In genomic region chr4:9781318-9781717, GRCm38 (mm10) we compare ENCODE assay signal across 16 mouse cellular contexts.
DNase-seq lines count a peak whose midpoint lies in the region; ATAC-seq and TF ChIP-seq lines count a peak whose summit lies in the region.
"Had no signal": no experiment of that assay in that cellular context is flagged by ENCODE, and none has a peak within 500 bp of the region (broad histone marks: within the 10 kb centered on the region; RNA-seq: fewer than 3 reads in every experiment).

No protein-coding gene starts in this region.

- no peak overlapping the region for H3K4me3 ChIP-seq in liver, adult 2 months (ENCODE audit: insufficient read depth, low read depth, low read length)
- H3K4me3 ChIP-seq in liver, embryonic 12.5 days, result no peak overlapping the region
- no peak overlapping the region for H3K4me3 ChIP-seq in intestine, postnatal 0 days (ENCODE audit: low read depth, low read length)
- H3K4me3 ChIP-seq in kidney, postnatal 0 days (replicated peaks; ENCODE audit: low read depth, low read length), result no peak overlapping the region
- H3K4me3 ChIP-seq: forebrain, embryonic 15.5 days; layer of hippocampus, adult 2 months had no signal

- peak overlapping the region; percentile 58 for H3K27ac ChIP-seq in liver, adult 2 months (replicated peaks; ENCODE audit: insufficient read depth, low read depth, low read length)
- no peak overlapping the region for H3K27ac ChIP-seq in liver, embryonic 12.5 days
- no peak overlapping the region for H3K27ac ChIP-seq in intestine, postnatal 0 days (ENCODE audit: low read depth, low read length)
- no peak overlapping the region for H3K27ac ChIP-seq in kidney, postnatal 0 days
- H3K27ac ChIP-seq: forebrain, embryonic 15.5 days; layer of hippocampus, adult 2 months; stomach, postnatal 0 days had no signal

- TF ChIP-seq CTCF in liver, adult 2 months (IDR thresholded peaks at IDR 0.05; ENCODE audit: low read depth, low read length), result no peak
- no peak for TF ChIP-seq CTCF in intestine, postnatal 0 days (IDR thresholded peaks at IDR 0.05; ENCODE audit: low read depth)
- no peak for TF ChIP-seq CTCF in kidney, postnatal 0 days (IDR thresholded peaks at IDR 0.05; ENCODE audit: low read depth)

- no peak overlapping the region for H3K9ac ChIP-seq in liver, adult 2 months (ENCODE audit: low read depth, low read length)
- H3K9ac ChIP-seq in liver, embryonic 12.5 days, result no peak overlapping the region
- H3K9ac ChIP-seq in intestine, postnatal 0 days (ENCODE audit: low read depth, low read length), result no peak overlapping the region
- H3K9ac ChIP-seq in kidney, postnatal 0 days (ENCODE audit: low read depth, low read length), result no peak overlapping the region
- H3K9ac ChIP-seq: forebrain, embryonic 15.5 days had no signal

- H3K79me2 ChIP-seq in liver, adult 2 months (ENCODE audit: control insufficient read depth, insufficient read depth, low read length), result no peaks in the 10 kb centered on the region

- no peaks in the 10 kb centered on the region for H3K36me3 ChIP-seq in liver, adult 2 months (ENCODE audit: control insufficient read depth, insufficient read depth, low read length)
- H3K36me3 ChIP-seq in liver, embryonic 12.5 days, result no peaks in the 10 kb centered on the region
- H3K36me3 ChIP-seq in intestine, postnatal 0 days (ENCODE audit: control insufficient read depth, insufficient read depth), result no peaks in the 10 kb centered on the region
- no peaks in the 10 kb centered on the region for H3K36me3 ChIP-seq in kidney, postnatal 0 days (ENCODE audit: insufficient read depth, low read length)
- H3K36me3 ChIP-seq: forebrain, embryonic 15.5 days had no signal

- DNase-seq in liver, adult 2 months (ENCODE audit: extremely low read depth, low read depth, low spot score), result peak; percentile 94
- DNase-seq in kidney, postnatal 0 days (ENCODE audit: low spot score), result no peak
- DNase-seq in yolk sac, embryonic 10.5 days (ENCODE audit: low spot score), result peak; percentile 54
- DNase-seq in spleen, adult 18-20 months, result no peak
- DNase-seq in cerebellum, postnatal 25 days, result no peak
- DNase-seq: cerebellum, adult 8-10 months; embryo, embryonic 11 days; gastrocnemius, postnatal 25 days; retina, postnatal 1 day; right cerebral cortex, postnatal 4 days had no signal

- no peak for TF ChIP-seq POLR2A in liver, adult 2 months (IDR thresholded peaks at IDR 0.05; ENCODE audit: extremely low read depth, insufficient read depth, low read length)

- WGBS in liver, adult 2 months, result 15% methylated on average over 2 of the region's 2 CpGs
- 54% methylated on average over 2 of the region's 2 CpGs for WGBS in liver, embryonic 12.5 days (ENCODE audit: insufficient replicate concordance)
- 38% methylated on average over 2 of the region's 2 CpGs for WGBS in intestine, postnatal 0 days
- WGBS in kidney, postnatal 0 days, result 58% methylated on average over 2 of the region's 2 CpGs

- peaks cover 4% of the 10 kb centered on the region for H3K4me1 ChIP-seq in liver, adult 2 months (ENCODE audit: control insufficient read depth, insufficient read depth, low read length)
- no peaks in the 10 kb centered on the region for H3K4me1 ChIP-seq in liver, embryonic 12.5 days
- H3K4me1 ChIP-seq in intestine, postnatal 0 days (replicated peaks; ENCODE audit: control insufficient read depth, insufficient read depth, low read length), result no peaks in the 10 kb centered on the region
- no peaks in the 10 kb centered on the region for H3K4me1 ChIP-seq in kidney, postnatal 0 days (replicated peaks; ENCODE audit: insufficient read depth, low read length)
- H3K4me1 ChIP-seq: forebrain, embryonic 15.5 days had no signal

- H3K9me3 ChIP-seq in liver, embryonic 12.5 days (replicated peaks), result no peaks in the 10 kb centered on the region
- no peaks in the 10 kb centered on the region for H3K9me3 ChIP-seq in intestine, postnatal 0 days (ENCODE audit: control insufficient read depth)
- H3K9me3 ChIP-seq in kidney, postnatal 0 days (replicated peaks; ENCODE audit: low read length), result no peaks in the 10 kb centered on the region
- H3K9me3 ChIP-seq: forebrain, embryonic 15.5 days had no signal

- H3K4me2 ChIP-seq in liver, embryonic 12.5 days, result no peak overlapping the region
- H3K4me2 ChIP-seq in intestine, postnatal 0 days (replicated peaks; ENCODE audit: low read depth), result no peak overlapping the region
- no peak overlapping the region for H3K4me2 ChIP-seq in kidney, postnatal 0 days (ENCODE audit: low read length)
- H3K4me2 ChIP-seq: forebrain, embryonic 15.5 days; midbrain, embryonic 11.5 days had no signal

- no peaks in the 10 kb centered on the region for H3K27me3 ChIP-seq in liver, adult 2 months (ENCODE audit: control insufficient read depth, insufficient read depth, low read length)
- peaks cover 4% of the 10 kb centered on the region; the same call in 1 of the 2 replicates for H3K27me3 ChIP-seq in liver, embryonic 12.5 days (replicated peaks)
- no peaks in the 10 kb centered on the region for H3K27me3 ChIP-seq in intestine, postnatal 0 days (replicated peaks; ENCODE audit: control insufficient read depth, insufficient read depth, low read length)
- no peaks in the 10 kb centered on the region for H3K27me3 ChIP-seq in kidney, postnatal 0 days (ENCODE audit: insufficient read depth, low read length)
- H3K27me3 ChIP-seq: forebrain, embryonic 15.5 days had no signal

- ATAC-seq in liver, embryonic 12.5 days, result no peak
- peak; percentile 89 for ATAC-seq in intestine, postnatal 0 days
- ATAC-seq in kidney, postnatal 0 days (replicated peaks; ENCODE audit: low FRiP score, low read depth), result peak; percentile 80; the same call in 1 of the 2 replicates
- ATAC-seq: forebrain, embryonic 15.5 days had no signal

Comparison
In these comparisons a context has a peak if more than half of its experiments do, and no peak if none do; other contexts are left out.
1. DNase-seq: peak in liver, adult 2 months (single experiment) and yolk sac, embryonic 10.5 days (single experiment); none in kidney, postnatal 0 days (single experiment), spleen, adult 18-20 months (0 of 2) and cerebellum, postnatal 25 days (0 of 2).